Mouse (Mus musculus) kidney, adult 2 months (tissue): ENCODE measurements around the gene Kif16b. TPM values are rescaled to one million over a fixed set of nuclear protein-coding genes. Genes with fewer than 3 reads are reported as not detected.

Source experiments
- DNase-seq: peaks from one replicate; pipeline ENCODE4 v3.0.0; 2021
- H3K27ac ChIP-seq: fragments of 200-500 bp; 2 replicates; pipeline ENCODE4 v1.5.1; 2012; ENCODE audit warnings: low read depth, low read length, control low read depth, inconsistent platforms; ENCODE audit not compliant: insufficient read depth
- H3K27me3 ChIP-seq: fragments of 200-500 bp; replicated peaks from 2 replicates; pipeline ENCODE4 v1.6.1; 2012; ENCODE audit warnings: mild to moderate bottlenecking, moderate library complexity, low read length, inconsistent platforms; ENCODE audit not compliant: control insufficient read depth, insufficient read depth
- H3K36me3 ChIP-seq: fragments of 200-500 bp; 2 replicates; pipeline ENCODE4 v1.6.1; 2012; ENCODE audit warnings: mild to moderate bottlenecking, moderate library complexity, low read length, inconsistent platforms; ENCODE audit not compliant: control insufficient read depth, insufficient read depth
- H3K4me1 ChIP-seq: fragments of 200-500 bp; 2 replicates; pipeline ENCODE4 v1.6.1; 2011; ENCODE audit warnings: low read length; ENCODE audit not compliant: control insufficient read depth, insufficient read depth
- H3K4me3 ChIP-seq: fragments of 200-500 bp; 2 replicates; pipeline ENCODE4 v1.5.1; 2011; ENCODE audit warnings: mild to moderate bottlenecking, low read depth, low read length, control low read depth; ENCODE audit not compliant: insufficient read depth
- CTCF ChIP-seq: fragments of 200-500 bp; conservative IDR thresholded peaks from 2 replicates; pipeline ENCODE4 v1.5.1; 2011; ENCODE audit warnings: low read depth, mild to moderate bottlenecking, control low read depth, low read length, moderate library complexity, mixed read lengths; ENCODE audit not compliant: insufficient read depth, insufficient read length
- POLR2A ChIP-seq: fragments of 200-500 bp; IDR thresholded peaks from one replicate; pipeline ENCODE4 v1.6.1; 2011; ENCODE audit warnings: low read depth, low read length, control low read depth
- whole genome bisulfite sequencing: fragments of 180-500 bp; shearing (Covaris S2); methylation state at CpG from one replicate; pipeline ENCODE4 v1.1.7; 2018; 5-methylcytosine and 5-hydroxymethylcytosine counted together
- polyA plus RNA-seq: library from polyadenylated mRNA; depleted of rRNA; stranded (reverse); fragments of >200 nt; gene quantifications from 2 replicates; pipeline ENCODE4 v1.2.3, GENCODE M21; 2012

Gene Kif16b
- polyA plus RNA-seq, 1 experiment = 25.9 TPM

DNA sequence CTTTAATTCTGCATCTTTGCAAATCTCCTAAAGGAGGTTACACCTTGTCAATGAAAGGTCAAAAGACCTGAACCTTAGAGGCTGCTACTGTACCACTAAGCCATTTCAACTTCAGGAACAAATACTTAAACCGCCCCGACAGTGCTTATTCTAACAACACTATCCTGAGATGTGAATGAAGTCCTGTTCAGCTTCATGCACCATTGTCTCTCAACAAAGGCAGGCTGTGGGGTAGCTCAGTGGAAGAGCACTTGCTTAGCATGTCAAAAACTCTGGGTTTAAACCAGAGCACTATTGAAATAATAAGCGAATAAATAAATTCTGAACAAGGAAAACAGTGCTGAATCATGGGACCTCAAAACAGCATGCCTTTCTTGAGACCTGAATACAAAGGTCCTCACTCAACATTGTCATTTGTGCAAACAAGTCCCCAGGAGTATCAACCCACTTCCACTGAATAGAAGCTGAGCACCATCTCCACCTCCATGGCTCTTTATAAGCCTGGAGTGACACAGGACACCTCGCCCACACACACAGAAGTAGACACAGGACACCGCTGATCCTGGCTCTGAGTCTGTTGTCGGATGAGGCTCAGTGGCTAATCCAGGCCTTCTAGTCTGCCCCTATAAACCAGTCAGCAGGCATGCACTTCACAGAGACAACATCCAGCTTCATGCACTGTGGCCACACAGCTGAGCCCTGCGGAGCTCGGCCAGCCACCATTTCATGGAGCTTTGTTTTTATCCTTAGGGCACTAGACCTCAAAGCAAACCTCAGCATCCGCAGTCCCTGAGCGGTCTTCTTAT, 68.5 kb downstream of the Kif16b start:
- no peak overlapping the region for H3K27ac ChIP-seq
- TF ChIP-seq CTCF = no peak
- H3K27me3 ChIP-seq = no peaks in the 10 kb centered on the region
- 67% methylated on average over 10 of the region's 10 CpGs for WGBS
- peaks cover 2% of the 10 kb centered on the region; the same call in 1 of the 2 replicates for H3K36me3 ChIP-seq
- 0 out of 2 replicates have a peak, but pooled peaks cover 3% of the 10 kb centered on the region for H3K4me1 ChIP-seq
- no peak overlapping the region for H3K4me3 ChIP-seq
- DNase-seq = peak; percentile 23

DNA sequence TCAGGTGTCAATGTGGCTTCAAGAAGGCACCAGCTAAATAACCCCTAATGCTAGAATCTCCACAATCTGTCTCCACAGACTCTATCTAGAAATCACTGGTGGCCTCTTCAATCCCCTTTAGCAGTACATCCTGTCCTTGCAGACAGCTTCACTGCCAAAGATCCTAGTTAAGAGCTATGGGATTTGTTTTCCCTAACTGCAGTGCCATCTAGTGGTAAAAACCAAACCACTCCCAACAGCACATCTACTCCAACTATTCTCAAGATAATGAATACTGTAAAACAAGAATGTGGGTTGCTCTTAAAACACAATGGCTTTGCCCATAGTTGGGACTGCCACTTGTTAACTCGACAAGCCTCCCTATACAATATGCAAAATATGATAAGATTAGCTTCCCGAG, 88.3 kb downstream of the Kif16b start:
- WGBS = 46% methylated on average over 2 of the region's 2 CpGs
- H3K4me1 ChIP-seq = no peaks in the 10 kb centered on the region; the same call in 1 of the 2 replicates
- DNase-seq = peak; percentile 65
- H3K27me3 ChIP-seq = no peaks in the 10 kb centered on the region
- H3K27ac ChIP-seq = no peak overlapping the region
- no peak overlapping the region for H3K4me3 ChIP-seq
- no peaks in the 10 kb centered on the region for H3K36me3 ChIP-seq
- TF ChIP-seq POLR2A (no peak), CTCF (peak; percentile 20; the same call in 1 of the 2 replicates)

DNA sequence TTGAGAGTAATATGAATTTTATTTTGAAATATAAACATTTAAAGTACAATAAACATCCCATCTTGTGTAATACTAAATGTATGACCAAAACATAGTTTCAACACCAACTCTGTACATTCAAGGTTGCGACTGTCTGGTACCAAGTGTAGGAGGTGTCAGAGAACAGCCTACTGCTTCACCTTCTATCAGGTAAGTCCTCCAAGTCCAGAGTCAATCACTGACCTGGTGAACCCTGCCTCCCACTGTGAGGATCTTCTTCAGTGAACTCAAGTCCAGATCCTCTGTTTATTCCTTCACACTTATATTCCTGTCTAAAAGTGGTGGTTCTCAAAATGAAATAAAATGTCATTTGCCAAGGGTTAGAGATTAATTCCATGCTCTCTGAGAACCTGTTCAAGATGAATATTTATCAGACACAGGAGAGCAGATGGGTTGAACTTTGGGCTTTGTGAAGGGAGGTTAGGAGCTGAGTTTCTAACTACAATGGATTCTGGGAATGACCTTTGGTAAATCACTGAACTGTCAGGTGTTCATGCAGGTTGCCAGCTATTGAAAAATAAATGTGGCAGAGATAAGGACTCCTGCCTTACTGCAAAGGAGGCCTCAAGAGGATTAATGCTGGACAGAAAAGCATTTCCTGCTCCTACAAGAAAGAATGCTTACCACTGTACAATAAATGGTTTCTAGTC, 97.4 kb downstream of the Kif16b start:
- peak; percentile 78 for DNase-seq
- Histone ChIP-seq H3K36me3 (no peaks in the 10 kb centered on the region), H3K27me3 (no peaks in the 10 kb centered on the region), H3K4me3 (no peak overlapping the region), H3K4me1 (peaks cover 2% of the 10 kb centered on the region; the same call in 1 of the 2 replicates), H3K27ac (no peak overlapping the region)
- 76% methylated on average over 1 of the region's 1 CpGs for WGBS
- TF ChIP-seq CTCF = no peak
- no peak for TF ChIP-seq POLR2A

DNA sequence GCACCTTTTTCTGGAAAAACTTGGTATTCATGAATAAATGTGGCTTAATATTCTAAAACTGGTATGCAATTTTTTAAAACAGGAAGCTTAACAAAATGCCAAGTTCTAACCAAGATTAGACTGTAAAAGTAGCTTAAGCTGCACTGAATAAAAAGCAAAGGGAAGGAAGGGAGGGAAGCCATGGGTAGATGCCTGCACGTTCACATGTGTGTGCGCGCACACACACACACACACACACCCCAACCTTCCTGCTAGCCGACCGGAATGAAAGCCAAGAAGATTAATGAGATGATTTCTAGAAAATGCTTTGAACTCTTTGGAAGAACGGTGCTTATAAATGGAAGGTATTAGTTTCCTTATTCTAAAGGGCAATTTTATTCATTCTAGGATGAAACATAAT, 104.0 kb downstream of the Kif16b start:
- no peak overlapping the region for H3K27ac ChIP-seq
- no peaks in the 10 kb centered on the region for H3K36me3 ChIP-seq
- no peak overlapping the region for H3K4me3 ChIP-seq
- H3K27me3 ChIP-seq = no peaks in the 10 kb centered on the region
- TF ChIP-seq CTCF (no peak), POLR2A (no peak)
- DNase-seq = no peak
- WGBS = 27% methylated on average over 6 of the region's 6 CpGs
- H3K4me1 ChIP-seq = peaks cover 4% of the 10 kb centered on the region; the same call in 1 of the 2 replicates

DNA sequence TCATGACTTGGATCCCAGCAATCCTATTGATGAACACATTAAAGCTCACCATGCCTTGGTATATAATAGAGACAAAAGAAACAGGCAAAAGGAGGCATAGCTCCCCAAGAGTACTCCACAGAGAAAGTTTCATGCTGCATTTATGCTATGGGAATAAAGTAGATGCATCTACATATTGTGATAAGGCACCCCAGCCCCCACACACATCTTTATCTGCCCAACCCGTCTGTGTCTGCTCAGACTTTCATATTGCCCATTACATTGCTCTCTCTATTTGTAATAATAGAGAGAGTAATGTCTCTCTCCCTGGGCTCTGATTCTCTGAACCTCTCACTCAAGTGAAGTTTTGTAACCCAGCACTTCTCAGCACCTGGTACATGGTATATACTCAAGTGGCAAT, 126.0 kb downstream of the Kif16b start:
- TF ChIP-seq CTCF (no peak), POLR2A (no peak)
- no peaks in the 10 kb centered on the region for H3K27me3 ChIP-seq
- H3K4me1 ChIP-seq = no peaks in the 10 kb centered on the region
- DNase-seq = no peak
- no peak overlapping the region for H3K27ac ChIP-seq
- H3K36me3 ChIP-seq = no peaks in the 10 kb centered on the region
- 75% methylated on average over 1 of the region's 1 CpGs for WGBS
- H3K4me3 ChIP-seq = no peak overlapping the region

DNA sequence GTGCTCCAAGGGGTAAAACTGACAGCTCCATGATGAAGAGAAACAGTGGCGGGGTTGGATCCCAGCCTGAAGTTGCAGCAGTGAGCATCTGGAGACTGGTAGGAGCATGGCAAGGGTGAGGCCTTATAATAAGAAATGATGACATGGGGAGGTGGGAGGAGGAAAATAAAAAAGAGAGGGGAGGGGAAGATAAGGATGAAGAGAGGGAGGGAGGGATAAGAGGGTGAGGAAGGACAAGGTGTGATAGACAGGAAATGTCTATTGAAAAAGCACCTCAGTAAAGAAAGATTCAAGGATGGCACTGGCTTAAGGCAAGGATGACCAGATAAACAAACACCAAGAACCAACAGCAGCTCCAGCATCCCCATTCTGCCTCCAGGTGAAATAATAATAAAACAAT, 126.6 kb downstream of the Kif16b start:
- H3K36me3 ChIP-seq = no peaks in the 10 kb centered on the region
- H3K27ac ChIP-seq = no peak overlapping the region
- 95% methylated on average over 1 of the region's 1 CpGs for WGBS
- DNase-seq = no peak
- TF ChIP-seq CTCF = no peak
- TF ChIP-seq POLR2A = no peak
- H3K4me1 ChIP-seq = no peaks in the 10 kb centered on the region
- H3K4me3 ChIP-seq = no peak overlapping the region
- no peaks in the 10 kb centered on the region for H3K27me3 ChIP-seq

DNA sequence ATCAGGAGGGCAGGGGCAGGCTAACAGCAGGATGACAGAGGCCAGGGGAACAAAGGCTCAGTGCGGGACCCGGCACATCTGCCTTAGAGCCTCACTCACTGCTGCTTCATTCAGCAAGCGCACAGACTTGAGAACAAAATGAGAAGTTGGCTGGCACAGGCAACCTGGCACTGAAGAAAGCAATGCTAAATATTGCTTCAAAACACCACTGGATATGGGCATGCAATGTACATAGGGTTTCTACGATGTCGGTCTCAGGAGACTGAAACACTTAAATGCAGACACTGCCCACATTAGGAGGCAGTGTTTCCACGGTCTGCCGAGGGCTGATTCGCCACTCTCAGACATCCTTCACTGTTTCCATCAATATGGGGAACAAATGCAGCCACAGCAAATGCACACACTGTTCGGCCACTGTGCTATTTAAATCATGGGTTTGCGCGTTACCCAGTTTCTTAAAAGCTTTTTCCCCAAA, 131.6 kb downstream of the Kif16b start:
- Histone ChIP-seq H3K4me1 (no peaks in the 10 kb centered on the region), H3K4me3 (no peak overlapping the region), H3K36me3 (no peaks in the 10 kb centered on the region), H3K27ac (no peak overlapping the region), H3K27me3 (no peaks in the 10 kb centered on the region)
- WGBS = 80% methylated on average over 11 of the region's 11 CpGs
- no peak for DNase-seq
- TF ChIP-seq CTCF (no peak), POLR2A (no peak)
